Mouse (Mus musculus) bone marrow macrophage, adult 2 months (primary cell): ENCODE measurements around the gene 1600002K03Rik. TPM values are rescaled to one million over a fixed set of nuclear protein-coding genes. Genes with fewer than 3 reads are reported as not detected.
A peak's percentile ranks its signal among the peaks of the same experiment; 100 is the strongest.

Source experiments
- H3K27ac ChIP-seq: 2 replicates; pipeline ENCODE4 v1.5.1; 2012; ENCODE audit warnings: low read depth, low read length; ENCODE audit not compliant: insufficient read depth
- H3K4me1 ChIP-seq: 2 replicates; pipeline ENCODE4 v1.6.1; 2012; ENCODE audit warnings: low read length; ENCODE audit not compliant: control insufficient read depth, insufficient read depth
- H3K4me3 ChIP-seq: 2 replicates; pipeline ENCODE4 v1.5.1; 2012; ENCODE audit warnings: mild to moderate bottlenecking, low read length, moderate library complexity; ENCODE audit not compliant: insufficient read depth
- CTCF ChIP-seq: IDR thresholded peaks from 2 replicates; pipeline ENCODE4 v1.5.1; 2012; ENCODE audit warnings: low read depth, mild to moderate bottlenecking, low read length, moderate library complexity
- POLR2A ChIP-seq: IDR thresholded peaks from 2 replicates; pipeline ENCODE4 v1.6.1; 2012; ENCODE audit warnings: mild to moderate bottlenecking, low read depth, low read length, borderline replicate concordance
- polyA plus RNA-seq: library from polyadenylated mRNA; stranded (reverse); fragments of >200 nt; gene quantifications from 2 replicates; pipeline ENCODE4 v1.2.4, GENCODE M21; 2012; ENCODE audit not compliant: missing spikeins, insufficient read depth, insufficient read length

1600002K03Rik gene
- polyA plus RNA-seq, 1 experiment = 23.9 TPM

DNA sequence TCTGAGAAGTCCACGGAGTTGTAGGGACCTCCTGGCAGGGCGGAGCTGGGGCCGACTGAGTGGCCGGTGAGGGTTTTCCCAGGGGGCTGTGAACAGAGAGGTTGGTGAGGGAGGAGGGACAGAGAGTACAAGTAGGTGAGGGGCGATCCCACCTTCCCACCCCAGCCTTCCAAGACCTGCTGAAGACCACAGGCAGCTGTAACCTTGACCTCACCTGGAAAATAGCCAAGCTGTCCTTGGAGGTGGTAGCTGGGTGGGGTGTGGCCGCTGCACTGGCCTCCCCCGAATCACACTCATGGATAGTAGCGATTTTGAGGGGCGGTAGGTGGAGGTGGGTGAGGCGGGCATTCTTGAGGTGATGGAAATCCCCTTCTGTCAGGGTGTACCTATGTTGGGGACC lies 37.6 kb upstream of the 1600002K03Rik start:
- Histone ChIP-seq H3K27ac (no peak overlapping the region), H3K4me3 (no peak overlapping the region), H3K4me1 (peaks cover 2% of the 10 kb centered on the region; the same call in 1 of the 2 replicates)
- no peak for TF ChIP-seq CTCF

DNA sequence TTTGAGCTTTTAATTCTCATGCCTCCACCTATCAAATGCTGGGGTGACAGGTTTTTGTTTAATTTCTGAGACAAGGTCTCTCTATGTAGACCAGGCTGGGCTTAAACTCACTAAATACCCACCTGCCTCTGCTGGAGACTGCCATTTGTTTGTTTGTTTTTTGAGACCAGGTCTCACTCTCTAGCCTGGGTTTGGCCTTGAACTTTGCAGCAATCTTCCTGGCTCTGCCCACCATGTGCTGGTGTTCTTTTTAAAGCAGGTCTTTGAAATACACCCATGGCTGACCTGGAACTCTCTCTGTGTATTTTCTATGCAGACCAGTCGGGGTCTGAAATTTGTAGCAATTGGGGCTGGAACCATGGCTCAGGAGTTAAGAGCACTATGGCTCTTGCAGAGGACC lies 37.1 kb upstream of the 1600002K03Rik start:
- no peak overlapping the region for H3K27ac ChIP-seq
- no peak overlapping the region for H3K4me3 ChIP-seq
- TF ChIP-seq POLR2A (no peak), CTCF (no peak)
- peaks cover 2% of the 10 kb centered on the region; the same call in 1 of the 2 replicates for H3K4me1 ChIP-seq

DNA sequence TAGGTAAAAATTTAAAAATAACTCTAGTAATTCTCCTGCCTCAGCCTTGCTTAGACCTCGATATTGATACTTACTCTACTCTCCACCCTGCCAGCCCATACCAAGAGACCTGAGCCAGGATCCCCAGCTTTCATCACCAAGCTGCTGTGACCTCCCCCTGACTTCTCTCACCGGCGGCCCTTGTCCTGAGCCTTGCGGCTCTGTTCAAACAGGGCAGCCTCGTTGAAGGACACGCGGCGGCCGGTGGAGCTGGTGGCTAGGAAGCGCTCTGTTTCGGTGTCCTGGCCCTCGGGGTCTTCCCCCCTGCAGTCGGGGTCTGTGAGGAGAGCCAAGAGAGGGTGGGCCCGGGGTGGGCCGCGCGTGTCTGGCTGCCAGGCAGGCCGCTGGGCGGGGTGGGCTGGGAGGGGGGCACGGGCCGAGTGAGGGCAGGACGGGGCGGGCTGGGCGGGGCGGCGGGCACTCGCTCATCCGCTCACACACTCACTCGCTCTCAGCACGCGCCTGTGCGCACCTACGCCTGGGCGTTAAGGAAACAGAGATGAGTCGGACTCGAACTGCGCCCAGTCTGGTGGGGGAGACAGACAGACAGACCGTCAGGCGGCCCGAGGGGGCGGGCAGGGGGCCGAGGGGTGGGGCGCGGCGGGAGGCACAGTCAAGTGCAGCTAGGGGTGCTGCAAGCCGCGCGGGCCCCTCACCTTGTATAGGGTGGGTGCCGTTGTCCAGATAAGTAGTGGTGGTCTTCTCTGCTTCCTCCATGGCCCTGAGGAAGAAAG lies 36.4 kb upstream of the 1600002K03Rik start:
- peaks cover 6% of the 10 kb centered on the region for H3K4me1 ChIP-seq
- H3K4me3 ChIP-seq = no peak overlapping the region
- no peak for TF ChIP-seq POLR2A
- no peak for TF ChIP-seq CTCF
- no peak overlapping the region for H3K27ac ChIP-seq

DNA sequence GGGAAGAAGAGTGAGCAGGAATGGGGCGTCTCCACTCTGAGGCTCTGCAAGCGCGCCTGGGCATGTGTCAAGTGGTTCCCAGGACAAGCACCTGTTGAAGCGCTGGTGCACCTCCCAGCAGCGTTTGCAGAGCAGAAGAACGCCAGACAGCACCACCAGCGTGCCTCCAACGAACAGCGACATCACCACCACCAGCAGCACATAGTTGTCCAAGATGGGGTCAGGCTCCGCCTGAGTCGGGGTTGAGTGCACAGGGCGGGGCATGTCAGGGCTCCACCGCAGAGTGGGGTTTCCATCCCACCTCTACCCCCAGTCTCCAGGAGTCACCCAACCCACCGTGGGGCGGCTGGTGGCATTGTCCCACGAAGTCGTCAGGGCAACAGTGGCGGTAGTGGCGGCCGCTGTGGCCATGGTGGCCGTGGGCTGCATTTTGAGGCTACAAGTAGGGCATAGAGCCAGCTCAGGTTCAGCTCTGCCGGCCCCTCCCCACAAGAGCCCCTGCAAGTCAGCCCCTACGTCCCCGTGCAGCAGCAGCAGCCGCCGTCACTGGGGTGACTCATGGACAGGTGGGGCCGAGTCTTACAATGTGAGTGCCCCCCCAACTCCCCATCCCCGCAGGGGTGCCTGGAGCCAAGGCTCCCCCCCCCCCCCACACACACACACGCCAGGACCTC lies 35.7 kb upstream of the 1600002K03Rik start:
- H3K4me1 ChIP-seq = peaks cover 6% of the 10 kb centered on the region
- no peak overlapping the region for H3K27ac ChIP-seq
- TF ChIP-seq POLR2A = no peak
- TF ChIP-seq CTCF = no peak
- H3K4me3 ChIP-seq = no peak overlapping the region

DNA sequence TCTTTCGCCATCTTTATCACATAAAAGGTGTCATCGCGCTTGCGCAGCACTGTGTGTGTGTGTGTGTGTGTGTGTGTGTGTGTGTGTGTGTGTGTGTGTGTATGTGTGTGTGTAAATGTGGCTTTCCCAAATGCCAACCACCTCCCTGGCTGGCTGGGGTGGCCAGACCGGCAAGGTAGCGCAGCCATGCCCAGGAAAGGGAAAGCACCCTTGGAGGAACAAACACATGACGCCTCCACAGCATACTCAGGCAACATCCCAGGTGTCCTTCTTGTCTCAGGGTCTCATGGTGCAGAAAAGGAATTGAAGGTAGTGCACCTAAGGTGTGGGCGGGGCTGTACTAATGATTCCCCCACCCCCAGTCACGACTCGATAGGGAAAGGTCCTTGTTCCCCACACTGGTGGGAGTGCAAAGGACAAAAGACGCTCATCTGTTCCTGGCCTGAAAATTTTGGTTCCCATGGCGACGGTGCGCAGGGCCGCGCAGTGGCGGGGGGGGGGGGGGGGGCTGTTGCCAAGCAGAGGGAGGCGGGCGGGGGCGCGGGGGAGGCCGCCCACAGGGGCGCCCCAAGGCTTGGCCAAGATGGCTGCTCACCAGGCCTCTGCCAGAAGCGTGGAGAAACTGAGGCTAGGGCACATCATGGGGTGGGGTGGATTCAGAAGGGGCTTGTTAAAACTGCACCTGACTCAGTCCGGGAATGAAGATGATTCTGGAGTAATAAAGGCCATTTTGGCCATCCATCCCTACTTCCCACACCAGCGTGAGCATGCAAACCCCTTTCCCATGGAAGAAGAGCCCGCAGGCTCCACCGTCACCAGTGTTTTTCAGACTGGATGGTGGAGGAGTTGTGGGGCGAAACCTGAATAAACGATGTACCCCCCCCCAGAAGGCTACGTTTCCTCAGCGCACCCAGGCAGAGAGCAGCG lies 34.9 kb upstream of the 1600002K03Rik start:
- Histone ChIP-seq H3K4me3 (peak overlapping the region; percentile 60), H3K27ac (no peak overlapping the region), H3K4me1 (peaks cover 6% of the 10 kb centered on the region)
- TF ChIP-seq CTCF = no peak
- no peak for TF ChIP-seq POLR2A

DNA sequence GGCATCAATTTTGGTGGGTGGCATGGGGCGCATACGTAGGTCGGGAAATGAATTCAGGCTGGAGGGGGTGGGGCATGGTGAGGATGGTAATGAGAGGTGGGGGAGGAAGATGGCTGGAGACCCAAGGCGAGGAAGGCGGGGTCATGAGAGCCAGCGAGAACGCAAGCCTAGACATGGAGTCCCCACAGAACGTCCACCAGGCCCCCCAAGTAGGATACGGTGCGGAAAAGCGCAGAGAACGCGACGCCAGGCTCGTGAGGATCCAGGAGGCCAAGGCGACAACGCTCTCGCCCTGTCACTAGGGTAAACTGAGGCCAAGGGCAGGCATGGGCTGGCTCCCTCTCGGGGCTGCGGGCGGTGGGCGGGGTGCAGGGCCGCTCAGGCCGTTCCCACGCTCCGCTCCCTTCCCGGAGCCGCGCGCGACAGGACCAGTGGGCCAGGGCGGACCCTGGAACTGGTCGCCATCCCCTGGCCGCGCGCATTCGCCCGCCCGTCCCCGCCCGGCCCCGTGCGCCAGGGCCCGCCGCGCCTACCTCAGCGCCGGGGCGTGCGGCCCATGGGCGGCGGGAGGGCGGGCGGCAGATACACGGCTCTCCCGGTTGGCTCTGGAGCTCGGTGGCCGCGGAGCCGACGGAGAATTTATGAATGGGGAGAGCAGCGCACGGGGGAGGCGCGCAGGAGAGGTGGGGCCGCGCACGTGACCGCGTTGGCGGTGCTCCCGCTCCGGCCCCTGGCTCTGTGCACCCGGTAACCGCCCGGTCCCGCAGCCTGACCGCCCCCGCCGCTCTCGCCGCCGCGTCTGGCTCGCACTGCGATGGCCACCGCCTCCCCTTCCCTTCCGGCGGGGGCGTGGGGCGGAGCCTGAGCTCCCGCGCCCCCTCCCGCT lies 33.9 kb upstream of the 1600002K03Rik start, which contains the start of gene Atp5d:
Gene Atp5d (plus strand): TSS at position 80 of the 886 bp plus-strand sequence.
- TF ChIP-seq POLR2A = no peak
- no peak for TF ChIP-seq CTCF
- H3K4me1 ChIP-seq = peaks cover 4% of the 10 kb centered on the region
- peak within 1 kb of the TSS; percentile 60 for H3K4me3 ChIP-seq
- H3K27ac ChIP-seq = no peak within 1 kb of the TSS

DNA sequence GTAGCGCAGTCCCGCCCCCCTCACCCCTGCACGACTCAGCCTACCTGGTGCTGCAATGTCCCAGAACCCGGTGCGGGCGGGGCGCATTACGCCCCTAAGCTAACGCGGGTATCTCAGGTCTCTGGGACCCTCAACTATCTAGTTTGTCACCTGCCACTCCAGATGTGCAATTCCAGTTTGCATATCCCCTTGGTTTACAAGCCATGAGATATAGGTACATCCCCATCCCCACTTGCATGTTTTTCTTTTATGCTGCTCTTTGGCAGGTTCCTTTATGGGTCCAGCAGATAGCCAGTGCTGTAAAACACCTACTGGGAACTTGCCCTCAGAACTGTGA lies 33.3 kb upstream of the 1600002K03Rik start:
- TF ChIP-seq CTCF (no peak), POLR2A (no peak)
- peak overlapping the region; percentile 60 for H3K4me3 ChIP-seq
- H3K4me1 ChIP-seq = peaks cover 4% of the 10 kb centered on the region
- H3K27ac ChIP-seq = no peak overlapping the region

DNA sequence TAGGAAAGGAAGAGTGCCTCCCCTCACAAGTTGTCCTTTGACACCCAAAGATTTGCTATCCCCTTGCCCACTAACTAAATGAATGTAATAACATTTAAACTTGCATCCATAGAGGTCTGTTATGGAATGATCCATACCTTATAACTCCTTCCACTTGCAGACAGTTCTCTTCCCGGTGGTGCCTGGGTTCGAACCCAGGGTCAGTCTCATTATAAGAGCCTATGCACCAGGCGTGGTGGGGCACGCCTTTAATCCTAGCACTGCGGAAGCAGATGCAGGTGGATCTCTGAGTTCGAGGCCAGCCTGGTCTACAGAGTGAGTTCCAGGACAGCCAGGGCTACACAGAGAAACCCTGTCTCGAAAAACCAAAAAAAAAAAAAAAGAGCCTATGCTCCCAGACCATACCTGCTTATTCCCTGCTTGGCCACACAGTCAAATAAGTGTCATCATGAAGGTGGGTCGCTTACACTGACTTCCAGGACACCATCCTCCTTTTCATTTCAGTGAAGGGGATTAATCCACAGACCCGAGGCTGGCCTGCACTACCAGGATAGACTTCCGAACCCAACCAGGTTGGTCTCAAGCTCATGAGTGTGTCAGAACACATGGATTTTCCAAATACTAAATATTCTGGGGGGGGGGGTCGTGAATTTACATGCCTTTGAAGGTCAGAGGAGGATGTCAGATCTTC lies 32.6 kb upstream of the 1600002K03Rik start:
- no peak for TF ChIP-seq POLR2A
- no peak for TF ChIP-seq CTCF

More for the DNA sequence above, 32.6 kb upstream of the 1600002K03Rik start:
- H3K27ac ChIP-seq = no peak overlapping the region
- peaks cover 4% of the 10 kb centered on the region for H3K4me1 ChIP-seq
- no peak overlapping the region for H3K4me3 ChIP-seq
